Mouse (Mus musculus): ENCODE measurements at regions not wholly inside any gene's neighbourhood (a gene's known extent, or its start where the extent isn't known, plus 50 kb on each side); places are given as distances from the start of the nearest gene placed in this dataset.
"Not testable (repeated sequence)": the region's sequence is repeated elsewhere in the genome, so short reads cannot be mapped to it uniquely, and the experiment has no call there.

- intact Hi-C loops (cut with DNase I), result no loop called here
- no peak for DNase-seq (ENCODE audit: low spot score in 2 of 2)
Measured at GRCm38 (mm10) chr1:113932492-113932891, 1752.1 kb upstream of the Cntnap5a start.

GRCm38 (mm10) chr1:113958016-113958751, 1726.4 kb upstream of the Cntnap5a start:
- DNase-seq (ENCODE audit: low spot score in 2 of 2), result no peak
- intact Hi-C loops (cut with DNase I), result no loop called here

- intact Hi-C loops (cut with DNase I); DNase-seq (ENCODE audit: low spot score in 2 of 2): not testable (repeated sequence)
Measured at GRCm38 (mm10) chr1:113959267-113959666, 1725.3 kb upstream of the Cntnap5a start.

- DNase-seq (ENCODE audit: low spot score in 2 of 2); intact Hi-C loops (cut with DNase I): not testable (repeated sequence)
Measured at GRCm38 (mm10) chr1:113963931-113964330, 1720.6 kb upstream of the Cntnap5a start.

GRCm38 (mm10) chr1:113964431-113964830, 1720.1 kb upstream of the Cntnap5a start:
- intact Hi-C loops (cut with DNase I), result no loop called here
- DNase-seq (ENCODE audit: low spot score in 2 of 2), result no peak

GRCm38 (mm10) chr1:113970617-113971016, 1713.9 kb upstream of the Cntnap5a start:
- intact Hi-C loops (cut with DNase I), result no loop called here
- DNase-seq (ENCODE audit: low spot score in 2 of 2), result no peak

- intact Hi-C loops (cut with DNase I), result no loop called here
Measured at GRCm38 (mm10) chr1:113980111-113980510, 1704.4 kb upstream of the Cntnap5a start.

GRCm38 (mm10) chr1:113989676-113990296, 1694.8 kb upstream of the Cntnap5a start:
- intact Hi-C loops (cut with DNase I), result no loop called here
- no peak for DNase-seq (ENCODE audit: low spot score in 2 of 2)

More at GRCm38 (mm10) chr1:113980111-113980510, 1704.4 kb upstream of the Cntnap5a start:
- no peak for DNase-seq (ENCODE audit: low spot score in 2 of 2)

GRCm38 (mm10) chr1:113992488-113992887, 1692.1 kb upstream of the Cntnap5a start:
- intact Hi-C loops (cut with DNase I), result no loop called here
- peak; percentile 4 to 17 for DNase-seq (ENCODE audit: low spot score in 2 of 2)

- intact Hi-C loops (cut with DNase I), result no loop called here
Measured at GRCm38 (mm10) chr1:114037877-114038276, 1646.7 kb upstream of the Cntnap5a start.

GRCm38 (mm10) chr1:114039383-114039782, 1645.2 kb upstream of the Cntnap5a start:
- no peak for DNase-seq (ENCODE audit: low spot score in 2 of 2)
- intact Hi-C loops (cut with DNase I), result no loop called here

More at GRCm38 (mm10) chr1:114037877-114038276, 1646.7 kb upstream of the Cntnap5a start:
- DNase-seq (ENCODE audit: low spot score in 2 of 2), result no peak

GRCm38 (mm10) chr1:114063097-114063496, 1621.5 kb upstream of the Cntnap5a start:
- DNase-seq (ENCODE audit: low spot score in 2 of 2), result peak in 1 of 2 experiments; percentile 1
- intact Hi-C loops (cut with DNase I), result no loop called here

- intact Hi-C loops (cut with DNase I), result no loop called here
- DNase-seq (ENCODE audit: low spot score in 2 of 2), result no peak
Measured at GRCm38 (mm10) chr1:114074506-114074905, 1610.0 kb upstream of the Cntnap5a start.
